Mouse (Mus musculus): ENCODE results near the gene Gm10073.

GRCm38 (mm10) chr8:106610958-106611640 lies 37.8 kb upstream of the Gm10073 start:
- TF ChIP-seq CTCF (conservative IDR thresholded peaks at IDR 0.05; ENCODE audit: low read length) (no peak), NANOG (IDR thresholded peaks at IDR 0.05; ENCODE audit: borderline replicate concordance, low read length) (no peak; the same call in 1 of the 2 replicates)
